Mouse (Mus musculus): ENCODE results near the gene Tbc1d2.
"Not testable (repeated sequence)": the region's sequence is repeated elsewhere in the genome, so short reads cannot be mapped to it uniquely, and the experiment has no call there.

Tbc1d2 gene

DNA sequence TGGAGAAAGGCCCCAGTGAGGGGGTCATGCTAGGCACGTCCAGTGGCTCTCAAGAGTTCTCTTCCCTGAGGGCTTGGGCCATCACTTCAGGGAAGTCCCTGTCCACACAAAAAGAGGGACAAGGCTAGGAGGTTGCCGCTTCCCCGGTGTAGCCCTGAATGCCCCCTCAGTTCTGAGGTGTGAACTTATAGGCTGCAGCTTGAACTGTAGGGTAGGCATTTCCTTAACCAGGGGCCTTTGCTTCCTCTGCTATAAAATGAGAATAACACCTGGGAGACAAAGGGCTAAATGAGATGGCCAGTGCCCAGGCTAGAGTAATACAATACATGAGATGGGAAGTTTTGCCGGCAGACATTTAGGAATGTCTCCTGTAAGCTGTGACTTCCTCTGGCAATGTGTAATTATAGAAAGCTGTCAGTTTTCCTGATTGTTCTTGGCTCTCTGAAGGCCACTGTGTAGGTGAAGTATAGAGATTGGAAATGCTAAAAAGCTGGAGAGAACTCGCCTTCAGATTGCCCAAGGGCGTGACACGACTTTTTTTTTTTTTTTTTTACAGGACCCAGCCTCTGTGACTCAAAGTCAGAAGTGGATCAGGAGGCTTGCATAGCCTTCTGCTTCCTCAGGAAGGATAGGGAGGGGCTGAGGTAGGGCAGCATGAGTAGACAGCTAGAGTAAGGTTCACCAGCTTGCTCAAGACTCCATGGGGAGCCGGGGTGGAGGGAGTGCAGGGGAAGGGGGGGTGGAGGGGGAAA, 6.9 kb downstream of the Tbc1d2 start:
- no peak for DNase-seq (ENCODE audit: low spot score)

DNA sequence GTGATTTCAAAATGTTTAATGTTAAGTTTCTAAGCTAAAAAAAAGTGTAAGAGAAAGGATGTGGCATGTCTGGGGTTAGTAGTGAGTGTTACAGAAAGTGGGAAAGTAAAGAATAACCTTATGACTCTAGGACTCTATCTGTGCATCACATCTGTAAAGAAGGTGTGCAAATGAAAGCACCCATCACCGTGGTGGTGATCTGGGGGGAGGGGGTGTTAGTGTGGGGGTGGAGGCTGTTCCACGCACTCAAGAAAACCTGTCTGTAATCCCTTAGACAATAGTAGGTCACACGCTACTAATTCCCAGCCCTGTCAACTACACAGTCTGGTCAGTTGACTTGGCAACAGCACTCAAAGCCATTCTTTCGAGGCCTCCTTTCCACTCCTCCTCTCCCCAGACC, 8.7 kb downstream of the Tbc1d2 start:
- DNase-seq (ENCODE audit: low spot score), result no peak

DNA sequence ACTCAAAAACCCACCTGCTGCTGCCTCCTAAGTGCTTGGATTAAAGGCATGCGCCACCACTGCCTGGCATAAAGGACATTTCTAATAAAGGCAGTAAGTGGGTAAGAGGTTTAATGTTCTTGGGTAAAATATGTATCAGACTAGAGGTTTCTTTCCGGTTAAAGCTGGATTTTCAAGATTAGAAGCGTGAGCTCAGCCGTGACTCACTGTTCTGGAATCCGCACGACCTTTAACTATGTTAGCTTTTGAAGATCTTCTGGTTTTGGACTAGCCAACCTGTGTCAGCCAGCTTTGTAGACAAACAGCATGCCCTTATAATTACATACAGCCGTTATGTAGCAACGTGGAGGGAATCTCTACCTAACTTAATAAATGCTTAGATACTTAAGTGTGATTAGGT, 10.1 kb downstream of the Tbc1d2 start:
- DNase-seq (ENCODE audit: low spot score), result no peak

DNA sequence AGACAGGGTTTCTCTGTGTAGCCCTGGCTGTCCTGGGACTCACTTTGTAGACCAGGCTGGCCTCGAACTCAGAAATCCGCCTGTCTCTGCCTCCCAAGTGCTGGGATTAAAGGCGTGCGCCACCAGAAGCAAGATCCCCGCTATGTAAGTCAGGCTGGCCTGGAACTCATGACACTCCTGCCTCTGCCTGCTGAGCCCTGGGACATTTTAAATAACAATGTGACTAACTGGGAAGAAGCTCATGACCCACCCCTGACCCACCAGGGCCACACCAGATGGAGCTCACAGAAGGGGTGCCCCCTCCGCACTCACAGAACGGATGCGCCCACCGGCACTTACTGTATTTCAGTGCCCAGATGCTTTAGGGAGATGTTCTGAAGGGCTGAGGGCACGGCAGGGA, 12.8 kb downstream of the Tbc1d2 start:
- not testable (repeated sequence) for DNase-seq (ENCODE audit: low spot score)

DNA sequence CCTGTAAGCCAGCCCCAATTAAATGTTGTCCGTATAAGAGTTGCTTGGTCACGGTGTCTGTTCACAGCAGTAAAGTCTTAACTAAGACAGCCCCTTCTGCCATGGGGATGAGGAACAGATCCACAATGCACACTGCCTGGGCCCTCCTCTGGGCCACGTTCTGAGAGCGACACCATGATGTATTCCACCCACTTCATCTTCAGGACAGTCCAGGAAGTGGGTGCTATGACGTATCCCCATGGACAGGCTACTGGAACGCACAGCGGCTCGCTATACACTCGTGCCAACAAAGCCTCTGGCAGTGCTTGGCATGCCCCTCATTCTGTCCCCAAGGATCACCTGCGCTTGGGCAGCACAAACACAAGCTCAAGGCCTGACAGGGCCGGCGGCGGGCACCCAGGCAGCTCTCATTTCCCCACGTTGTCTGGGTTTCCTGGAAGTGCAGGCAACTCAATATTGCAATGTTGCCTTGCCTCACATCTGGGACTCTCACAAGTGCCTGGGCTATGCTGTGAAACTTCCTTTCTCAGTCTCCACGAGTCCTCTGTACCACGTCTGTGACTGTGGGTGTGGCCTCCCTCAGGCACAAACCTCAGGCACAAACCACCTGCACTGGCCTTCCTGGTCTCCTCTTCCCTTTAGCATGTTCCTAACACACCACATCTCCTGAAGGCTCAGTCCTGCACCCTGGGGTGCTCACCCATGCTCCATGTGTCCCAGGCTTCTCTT, 14.1 kb downstream of the Tbc1d2 start:
- no peak for DNase-seq (ENCODE audit: low spot score)

DNA sequence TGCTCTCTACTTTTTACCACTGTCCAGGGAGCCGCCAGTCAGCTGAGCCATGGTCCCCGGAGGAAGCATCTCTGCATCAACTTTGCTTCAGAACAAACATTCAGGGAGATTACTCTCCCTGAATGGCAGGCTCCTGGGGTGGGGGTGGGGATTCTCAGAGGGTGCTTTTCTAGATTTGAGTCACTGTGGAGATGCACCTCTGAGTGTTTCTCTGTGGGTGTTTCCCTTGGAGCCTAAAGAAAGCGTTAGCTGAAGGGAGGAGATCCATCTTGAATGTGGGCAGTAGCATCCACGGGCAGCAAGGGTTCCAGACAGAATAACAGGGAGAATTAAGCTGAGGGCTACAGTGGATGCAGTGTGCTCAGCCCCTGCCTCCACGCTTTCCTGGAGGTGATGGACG, 15.1 kb downstream of the Tbc1d2 start:
- no peak for DNase-seq (ENCODE audit: low spot score)

DNA sequence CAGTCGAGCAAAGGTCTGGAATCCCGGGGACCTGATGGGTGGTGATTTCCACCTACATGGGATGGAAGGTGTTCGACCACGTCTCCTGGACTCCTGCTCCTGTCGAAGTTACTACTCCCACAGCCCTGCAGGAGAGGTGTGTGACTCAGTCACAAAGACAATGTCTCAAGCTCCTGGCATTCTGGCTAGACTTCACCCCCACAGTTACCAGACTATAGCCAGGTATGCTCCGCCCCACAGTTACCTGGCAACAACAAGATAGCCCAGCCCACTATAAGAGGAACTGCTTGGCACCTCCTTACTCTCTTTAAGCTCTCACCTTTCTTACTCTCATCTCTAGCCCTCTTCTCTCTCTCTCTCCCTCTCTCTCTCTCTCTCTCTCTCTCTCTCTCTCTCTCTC, 16.4 kb downstream of the Tbc1d2 start:
- DNase-seq (ENCODE audit: low spot score), result not testable (repeated sequence)

DNA sequence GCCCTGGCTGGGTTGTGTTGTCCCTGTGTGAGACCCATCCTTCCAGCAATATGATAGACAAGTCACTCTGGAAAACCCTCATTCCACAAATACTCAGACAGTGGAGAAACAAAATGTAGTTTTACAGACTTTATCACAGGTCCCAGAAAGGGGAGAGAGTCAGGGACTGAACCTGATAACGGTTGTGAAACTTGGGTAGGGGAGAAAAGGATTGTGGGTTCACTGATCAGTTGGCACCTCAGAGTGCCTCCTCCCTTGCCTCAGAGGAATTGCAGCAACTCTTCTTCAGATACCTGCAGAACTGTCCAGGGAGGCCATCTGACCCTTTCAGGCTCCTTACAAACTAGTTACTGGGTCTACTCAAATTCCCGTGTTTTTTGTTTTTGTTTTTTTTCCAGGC, 17.5 kb downstream of the Tbc1d2 start:
- DNase-seq (ENCODE audit: low spot score), result no peak

DNA sequence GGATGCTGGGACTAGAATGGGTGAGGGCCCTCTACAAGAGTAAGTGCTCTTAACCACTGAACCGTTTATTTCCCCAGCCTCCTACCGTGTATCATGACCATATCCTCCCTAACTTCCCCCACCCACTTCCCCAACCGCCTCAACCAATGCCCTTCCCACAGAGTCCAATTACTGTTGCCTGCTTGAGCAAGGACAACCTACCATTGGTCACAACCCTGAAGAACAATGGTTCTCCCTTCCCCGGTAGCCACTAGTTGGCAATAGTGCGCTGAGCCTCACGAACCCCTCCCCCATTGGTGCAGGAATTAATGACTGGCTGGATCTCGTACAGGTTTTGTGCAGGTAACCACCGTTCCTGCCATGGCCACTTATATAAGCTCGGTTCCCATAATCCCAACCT, 19.6 kb downstream of the Tbc1d2 start:
- DNase-seq (ENCODE audit: low spot score), result no peak

DNA sequence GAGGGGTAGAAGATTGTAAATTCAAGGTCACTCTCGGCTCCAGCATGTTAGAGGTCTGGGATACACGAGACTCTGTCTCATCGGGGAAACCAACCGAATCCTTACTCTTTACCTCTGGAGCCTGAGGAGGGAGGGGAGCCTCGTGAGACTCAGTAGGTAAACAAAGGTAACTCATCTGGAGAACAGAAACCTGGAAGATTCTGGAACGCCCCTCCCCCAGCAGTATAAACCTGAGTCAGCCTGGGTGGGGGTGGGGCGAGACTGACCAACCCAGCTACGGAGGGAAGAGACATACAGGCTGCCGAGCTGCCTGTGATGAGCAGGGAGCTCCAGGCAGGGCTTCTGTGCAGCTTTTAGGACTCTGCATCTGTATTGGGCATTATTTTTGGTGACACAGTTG, 21.1 kb downstream of the Tbc1d2 start:
- no peak for DNase-seq (ENCODE audit: low spot score)

DNA sequence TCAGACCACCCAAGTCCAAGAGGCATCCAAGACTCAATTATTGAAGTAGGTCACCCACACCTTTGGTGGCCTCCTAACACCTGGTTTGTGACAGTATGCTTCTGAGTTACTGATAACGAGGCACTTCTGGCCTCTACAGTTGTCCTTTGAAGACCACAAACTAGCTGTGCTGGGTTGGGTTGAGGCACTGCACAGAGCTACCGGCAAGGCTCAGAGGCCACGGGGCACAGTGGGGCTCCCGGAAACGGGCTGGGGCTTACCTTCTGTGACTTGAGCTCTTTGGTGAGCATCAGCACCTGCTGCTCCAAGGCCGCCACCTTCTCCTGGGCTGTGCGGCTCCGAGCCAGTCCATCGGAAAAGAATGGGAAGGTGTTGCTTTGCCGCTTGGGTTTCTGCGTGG, 21.9 kb downstream of the Tbc1d2 start:
- no peak for DNase-seq (ENCODE audit: low spot score)

DNA sequence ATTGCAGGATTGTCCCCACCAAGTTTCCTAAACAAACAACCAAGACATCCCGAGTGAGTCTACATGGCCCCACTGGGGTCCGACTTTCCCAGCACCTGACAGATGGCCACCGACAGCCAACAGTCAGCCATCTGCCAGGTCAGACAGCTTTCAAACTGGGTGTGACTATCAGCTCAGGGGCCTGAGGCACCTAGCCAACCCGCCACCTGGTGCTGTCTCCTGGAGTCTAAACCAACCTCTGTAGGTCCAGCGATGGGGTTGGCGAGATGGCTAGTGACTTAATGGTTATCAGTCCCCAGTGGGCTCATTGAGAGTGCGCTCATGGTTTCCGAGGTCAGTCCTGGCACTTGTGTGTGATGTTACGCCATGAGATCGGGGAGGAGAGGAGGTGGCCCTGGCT, 24.9 kb downstream of the Tbc1d2 start:
- DNase-seq (ENCODE audit: low spot score), result no peak

DNA sequence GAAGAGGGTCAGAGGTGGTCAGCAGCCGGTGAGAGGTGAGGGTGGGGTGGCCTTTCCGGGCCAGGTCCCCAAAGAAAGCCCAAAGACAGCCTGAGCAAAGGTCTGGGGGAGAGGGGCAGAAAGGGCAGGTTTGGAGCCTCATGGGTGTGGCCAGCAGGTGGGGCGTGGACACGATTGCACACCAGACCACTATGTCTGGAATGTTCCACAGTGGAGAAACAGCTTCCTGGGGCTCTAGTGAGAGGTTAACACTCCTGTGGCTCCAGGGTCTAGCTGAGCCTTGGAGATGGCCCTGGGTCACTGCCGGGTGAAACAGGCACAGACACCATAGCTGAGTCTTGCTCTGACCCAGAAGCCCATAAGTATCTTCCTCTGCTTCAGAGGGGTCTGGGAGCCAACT, 27.0 kb downstream of the Tbc1d2 start:
- DNase-seq (ENCODE audit: low spot score), result no peak

DNA sequence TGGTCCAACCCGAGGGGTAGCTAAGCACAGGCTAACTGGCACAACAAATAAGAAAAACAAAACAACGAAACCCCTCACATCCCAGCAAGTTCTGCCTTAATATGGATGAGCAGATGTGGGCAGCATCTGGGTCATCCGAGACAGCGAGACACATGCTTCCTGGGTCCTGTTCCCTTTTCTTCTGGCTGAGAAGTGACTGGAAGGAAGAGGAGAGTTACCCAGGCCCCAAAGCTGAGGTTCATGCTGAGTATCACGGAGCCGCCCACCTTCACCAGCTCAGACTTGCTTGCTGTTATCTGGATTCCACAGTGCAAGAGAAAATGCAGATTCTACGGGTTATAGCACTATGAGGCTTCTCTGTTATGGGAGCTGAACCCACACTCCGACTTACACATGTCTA, 29.1 kb downstream of the Tbc1d2 start:
- no peak for DNase-seq (ENCODE audit: low spot score)

DNA sequence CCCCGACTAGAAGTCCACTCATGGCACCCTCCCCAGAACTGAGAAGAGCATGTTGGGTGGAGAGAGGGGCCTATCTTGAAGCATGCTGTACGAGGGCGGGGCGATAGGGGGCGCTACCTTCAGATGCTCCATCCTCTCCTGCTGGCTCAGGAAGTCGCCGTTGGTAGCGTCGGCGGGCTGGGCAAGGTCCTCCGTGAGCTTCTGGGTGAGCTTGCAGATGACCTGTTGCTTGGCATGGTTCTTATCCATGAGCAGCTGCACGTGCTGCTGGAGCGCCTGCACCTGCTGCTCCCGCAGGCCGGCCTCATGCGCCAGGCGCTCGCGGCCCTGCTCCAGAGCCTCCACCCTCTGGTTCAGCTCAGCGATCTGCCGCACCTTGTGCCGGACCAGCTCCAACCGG, 29.7 kb downstream of the Tbc1d2 start:
- no peak for DNase-seq (ENCODE audit: low spot score)

DNA sequence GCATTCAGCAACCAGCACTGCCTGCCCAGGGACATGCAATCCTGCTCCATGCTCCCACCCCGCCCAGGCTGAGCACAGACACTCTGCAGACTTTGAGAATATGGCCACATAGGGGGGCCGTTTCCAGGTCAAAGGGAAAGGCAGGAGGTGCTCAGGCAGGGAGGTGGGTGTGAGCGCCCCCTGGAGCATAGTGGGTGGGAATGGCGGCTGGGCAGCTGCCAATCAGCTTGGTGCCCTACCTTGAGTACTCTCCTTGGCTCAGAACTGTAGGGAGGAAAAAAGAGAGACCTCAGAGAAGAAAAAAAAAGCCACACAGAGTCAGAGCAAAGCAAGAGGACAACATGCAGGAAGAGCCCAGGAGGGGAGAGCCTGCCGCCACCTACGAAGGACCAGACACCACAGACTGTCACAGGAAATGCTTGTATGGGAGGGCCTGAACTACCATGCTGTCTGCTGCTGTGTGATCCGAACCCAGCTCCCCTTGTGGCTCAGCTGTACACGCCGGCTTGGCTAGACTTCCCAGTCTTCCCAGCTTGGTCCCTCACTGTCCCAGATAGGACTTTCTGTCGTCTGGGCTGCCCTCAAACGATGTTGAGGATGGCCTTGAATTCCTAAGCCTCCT, 31.7 kb downstream of the Tbc1d2 start:
- DNase-seq (ENCODE audit: low spot score), result no peak

DNA sequence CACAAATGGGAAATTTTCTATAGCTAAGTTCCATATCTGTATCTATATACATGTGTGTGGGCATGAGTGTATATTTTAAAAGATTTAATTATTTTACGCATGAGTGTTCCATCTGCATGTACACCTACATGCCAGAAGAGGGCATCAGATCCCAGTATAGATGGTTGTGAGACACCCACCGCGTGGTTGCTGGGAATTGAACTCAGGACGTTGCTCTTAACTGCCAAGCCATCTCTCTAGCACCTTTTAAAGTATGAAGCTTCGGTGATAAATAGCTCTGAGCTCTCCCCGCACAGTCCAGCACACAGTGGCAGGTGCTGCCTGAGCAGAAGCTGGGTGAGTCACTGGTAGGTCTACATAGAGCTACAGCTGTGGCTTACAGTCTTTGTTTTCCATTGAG, 32.6 kb downstream of the Tbc1d2 start:
- DNase-seq (ENCODE audit: low spot score), result no peak

DNA sequence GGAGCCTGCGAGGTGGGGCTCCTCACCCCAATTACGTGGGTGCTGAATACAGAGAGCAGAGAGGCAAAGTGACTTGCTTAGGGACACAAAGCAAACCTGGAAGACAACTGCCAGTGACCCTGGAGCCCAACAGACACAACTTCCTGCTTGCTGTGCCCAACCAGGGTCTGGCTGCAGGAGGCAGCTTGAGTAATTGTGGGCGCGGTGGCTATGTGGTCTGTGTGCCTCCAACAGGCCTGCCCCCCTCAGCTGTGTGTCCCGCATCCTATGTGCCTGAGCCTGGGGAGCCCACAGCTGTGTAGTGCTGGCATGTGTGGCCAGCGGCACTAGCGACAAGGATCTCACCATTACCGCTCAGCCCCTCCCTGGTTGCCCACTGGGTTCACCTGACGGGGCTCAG, 35.4 kb downstream of the Tbc1d2 start:
- no peak for DNase-seq (ENCODE audit: low spot score)

DNA sequence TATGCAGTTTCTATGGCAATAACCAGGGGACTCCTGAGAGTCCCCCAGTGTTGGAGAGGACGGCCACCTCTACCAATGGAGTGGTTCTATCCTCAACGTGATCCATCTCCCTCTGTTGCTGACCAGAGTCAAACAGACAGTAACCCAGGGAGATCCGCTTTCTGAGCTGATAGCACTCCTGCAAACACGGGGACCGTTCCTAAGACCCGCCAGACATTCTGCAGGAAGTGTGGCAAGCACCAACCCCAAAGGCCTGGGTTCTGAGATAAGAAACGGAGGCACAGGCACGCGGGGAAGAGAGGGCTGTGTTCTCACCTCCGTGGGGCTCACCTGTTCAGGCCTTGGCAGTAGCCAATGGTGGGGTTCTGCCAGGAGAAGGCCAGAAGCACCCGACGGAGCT, 36.4 kb downstream of the Tbc1d2 start:
- no peak for DNase-seq (ENCODE audit: low spot score)

DNA sequence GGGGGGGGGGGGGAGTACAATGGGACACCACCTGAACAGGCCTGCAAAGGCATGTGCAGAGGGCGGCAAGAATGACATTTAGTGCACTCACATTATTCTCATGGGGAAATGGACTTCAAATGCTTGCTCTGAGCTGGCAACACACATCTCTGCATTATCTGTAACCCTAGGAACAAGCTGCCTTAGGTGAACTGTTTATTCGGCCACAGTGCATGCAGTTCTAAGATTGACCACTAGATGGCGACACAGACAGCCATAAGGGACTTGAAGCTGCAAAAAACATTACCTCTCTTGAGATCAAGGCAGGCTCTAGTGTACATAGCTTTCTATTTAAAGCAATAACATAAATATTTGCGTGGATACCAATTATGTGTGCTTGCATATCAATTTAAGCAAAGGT, 38.8 kb downstream of the Tbc1d2 start:
- peak; percentile 82 for DNase-seq (ENCODE audit: low spot score)

DNA sequence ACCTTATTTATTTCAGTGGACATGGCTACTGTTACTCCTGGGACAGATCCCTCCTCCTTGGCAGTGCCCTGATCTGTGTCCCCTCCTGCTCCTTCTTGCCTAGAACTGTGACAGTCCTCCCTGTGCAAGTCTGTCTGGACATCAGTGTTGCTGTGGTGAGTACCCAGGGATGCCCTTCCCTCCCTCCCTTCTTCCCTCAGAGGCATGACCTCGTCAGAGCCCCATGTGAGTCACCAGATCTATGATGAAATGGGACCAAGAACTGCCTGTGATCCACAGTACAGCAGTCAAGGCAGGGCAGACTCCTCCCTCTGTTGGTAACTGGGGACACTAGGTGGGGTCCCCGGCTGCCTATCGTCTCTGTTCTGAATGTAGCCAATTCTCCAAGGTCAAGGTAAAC, 42.4 kb downstream of the Tbc1d2 start:
- DNase-seq (ENCODE audit: low spot score), result no peak

DNA sequence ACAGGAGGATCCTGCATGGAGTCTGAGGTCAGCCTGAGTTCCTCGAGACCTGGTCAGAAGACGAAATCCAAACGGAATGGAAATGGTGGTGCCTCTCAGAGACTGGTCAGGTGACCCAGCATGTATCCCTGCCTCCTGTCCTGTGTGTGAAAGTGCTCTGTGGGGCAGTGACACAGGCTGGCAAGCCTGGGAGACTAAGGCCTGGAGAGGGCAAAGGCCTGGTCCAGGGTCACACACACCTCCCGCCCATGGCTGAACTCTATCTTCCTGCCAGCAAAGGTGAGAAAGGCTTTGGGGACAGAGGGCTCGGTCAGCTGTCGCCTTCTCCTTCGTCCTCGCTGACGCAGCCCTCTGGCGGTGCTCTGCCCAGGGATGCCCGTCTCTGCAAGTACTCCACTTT, 44.6 kb downstream of the Tbc1d2 start:
- no peak for DNase-seq (ENCODE audit: low spot score)

DNA sequence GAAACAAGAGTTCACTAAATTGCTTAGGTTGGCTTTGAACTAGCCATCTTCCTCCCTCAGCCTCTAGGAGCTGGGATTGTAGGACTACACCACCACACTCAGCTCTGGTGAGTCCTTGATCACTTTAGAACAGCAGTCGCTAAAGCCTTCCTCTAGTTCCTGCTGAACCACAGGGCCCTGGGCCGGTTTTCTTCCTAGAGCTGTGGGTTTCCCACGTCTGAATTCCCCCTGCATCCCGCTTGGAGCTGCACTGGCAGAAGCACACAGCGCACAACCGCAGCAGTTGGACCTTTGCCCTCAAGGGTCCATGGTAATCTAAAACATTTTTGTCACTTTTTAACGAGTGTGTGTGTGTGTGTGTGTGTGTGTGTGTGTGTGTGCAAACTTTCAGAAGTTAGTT, 47.3 kb downstream of the Tbc1d2 start:
- no peak for DNase-seq (ENCODE audit: low spot score)
